Mouse (Mus musculus) heart, adult 2 months (tissue): ENCODE measurements around the gene Htr1b.

ENCODE experiments used
- CTCF ChIP-seq: fragments of 200-600 bp; IDR thresholded peaks from 2 replicates; pipeline ENCODE4 v1.8.1; 2022; ENCODE audit warnings: antibody characterized with exemption, mild to moderate bottlenecking, moderate library complexity
- POLR2A ChIP-seq: fragments of 200-500 bp; IDR thresholded peaks from 2 replicates; pipeline ENCODE4 v1.6.1; 2011; ENCODE audit warnings: mild to moderate bottlenecking, low read depth, low read length, control low read depth; ENCODE audit not compliant: insufficient read depth

DNA sequence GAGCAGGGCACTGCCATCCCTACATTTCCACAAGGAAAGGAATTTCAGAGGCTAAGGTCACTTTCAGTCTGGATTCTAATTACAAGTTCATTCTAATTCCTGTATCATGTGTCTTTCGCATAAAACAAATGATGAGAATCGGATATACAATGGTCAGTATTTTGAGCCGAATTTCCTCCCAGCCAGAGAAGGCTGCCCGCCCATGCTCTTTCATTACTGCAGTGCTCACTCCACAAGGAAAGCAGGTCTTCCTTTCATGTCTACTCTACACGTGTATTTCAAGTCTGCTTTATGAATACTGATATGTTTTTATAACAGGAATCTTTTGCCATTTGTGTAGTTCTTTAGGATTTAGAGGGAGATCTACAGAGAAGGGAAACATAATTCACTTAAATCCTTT lies 10.8 kb downstream of the Htr1b start:
- TF ChIP-seq CTCF: no peak
- no peak for TF ChIP-seq POLR2A
